ENCODE assay signal across 8 mouse cellular contexts in genomic region chr10:53397846-53398539, GRCm38 (mm10). TPM values are rescaled to one million over a fixed set of nuclear protein-coding genes. Genes with fewer than 3 reads are reported as not detected.
A peak's percentile ranks its signal among the peaks of the same experiment; 100 is the strongest.
DNase-seq lines count a peak whose midpoint lies in the region; ATAC-seq and TF ChIP-seq lines count a peak whose summit lies in the region.

No protein-coding gene starts in this region.

- DNase-seq in cerebellum, adult 2 months: peak in 1 of 2 experiments; percentile 48
- no peak for DNase-seq in cerebellum, postnatal 36 days
- no peak for DNase-seq in MEL (ENCODE audit: low read depth, low spot score)
- DNase-seq in adrenal gland, postnatal 4 days (ENCODE audit: low spot score in 2 of 2): no peak
- no peak for DNase-seq in left cerebral cortex, postnatal 4 days
- no peak for DNase-seq in kidney, postnatal 36 days

- H3K4me3 ChIP-seq in cerebellum, adult 2 months (replicated peaks; ENCODE audit: insufficient read depth, low read depth, low read length): peak overlapping the region; percentile 25
- H3K4me3 ChIP-seq in MEL (ENCODE audit: control insufficient read depth in 1 of 2, insufficient read depth in 1 of 2, low read depth in 2 of 2, low read length in 2 of 2): no peak overlapping the region

- no peak overlapping the region for H3K27ac ChIP-seq in cerebellum, adult 2 months (ENCODE audit: insufficient read depth, low read length)
- no peak overlapping the region for H3K27ac ChIP-seq in MEL (ENCODE audit: control insufficient read depth, low read depth, low read length)

- no peak for TF ChIP-seq EP300 in MEL (IDR thresholded peaks at IDR 0.05; ENCODE audit: low read depth in 1 of 2, low read length in 2 of 2)

- intact Hi-C loops in left cerebral cortex, postnatal 4 days (cut with DNase I): no loop called here

- H3K27me3 ChIP-seq in cerebellum, adult 2 months (ENCODE audit: control insufficient read depth, insufficient read depth, low read length): no peaks in the 10 kb centered on the region
- no peaks in the 10 kb centered on the region; a peak in 1 of 4 replicates for H3K27me3 ChIP-seq in MEL (ENCODE audit: control insufficient read depth in 1 of 2, insufficient read depth in 2 of 2, low read length in 2 of 2)

- no peaks in the 10 kb centered on the region; a peak in 1 of 4 replicates for H3K36me3 ChIP-seq in MEL (ENCODE audit: control insufficient read depth in 1 of 2, insufficient read depth in 2 of 2, low read length in 2 of 2)

- 25% methylated on average over 10 of the region's 10 CpGs for WGBS in cerebellum, adult 2 months

- H3K9ac ChIP-seq in MEL (ENCODE audit: control insufficient read depth, low read depth, low read length, poor library complexity, severe bottlenecking): 0 out of 2 replicates have a peak overlapping the region, but pooled peaks have one; percentile 2

- peak; percentile 70 to 83 for ATAC-seq in hematopoietic stem cell, adult 5-6 weeks (replicated peaks in 1 of 2; ENCODE audit: insufficient read depth in 1 of 2, low FRiP score in 2 of 2, low TSS enrichment in 1 of 2, low read depth in 1 of 2, poor library complexity in 2 of 2, severe bottlenecking in 2 of 2)
- peak; percentile 79 for ATAC-seq in megakaryocyte, adult 5-6 weeks (ENCODE audit: poor library complexity, severe bottlenecking)

- TF ChIP-seq RAD21 in MEL (IDR thresholded peaks at IDR 0.05; ENCODE audit: low read depth, low read length): no peak

- no peaks in the 10 kb centered on the region for H3K79me2 ChIP-seq in MEL (ENCODE audit: control insufficient read depth, insufficient read depth, low read length, poor library complexity)

- no peak for TF ChIP-seq POLR2A in cerebellum, adult 2 months (IDR thresholded peaks at IDR 0.05; ENCODE audit: borderline replicate concordance, insufficient read depth, low read length)
- TF ChIP-seq POLR2A in MEL (IDR thresholded peaks at IDR 0.05; ENCODE audit: control insufficient read depth in 1 of 2, insufficient read depth in 1 of 2, low read depth in 1 of 2, low read length in 2 of 2, poor library complexity in 1 of 2): no peak

- no peak for TF ChIP-seq CTCF in cerebellum, adult 2 months (IDR thresholded peaks at IDR 0.05; ENCODE audit: borderline replicate concordance, insufficient read depth, low read depth, low read length)
- TF ChIP-seq CTCF in MEL (IDR thresholded peaks at IDR 0.05 in 2 of 3, conservative IDR thresholded peaks at IDR 0.05 in 1 of 3; ENCODE audit: control insufficient read depth in 1 of 3, insufficient read depth in 1 of 3, low read depth in 2 of 3, low read length in 3 of 3, poor library complexity in 1 of 3, severe bottlenecking in 1 of 3): no peak

- no peaks in the 10 kb centered on the region for H3K9me3 ChIP-seq in MEL (replicated peaks; ENCODE audit: insufficient read depth, low read length)

- H3K4me1 ChIP-seq in cerebellum, adult 2 months (ENCODE audit: control insufficient read depth, insufficient read depth, low read length): no peaks in the 10 kb centered on the region; the same call in 1 of the 2 replicates
- H3K4me1 ChIP-seq in MEL (ENCODE audit: control insufficient read depth in 1 of 2, insufficient read depth in 2 of 2, low read length in 2 of 2): peaks cover 0 to 5% of the 10 kb centered on the region in 2 experiments; a peak in 1 of 4 replicates

TF ChIP-seq in MEL, 35 proteins besides CTCF, POLR2A, EP300 and RAD21:
- no peak for TF ChIP-seq ELF1 (IDR thresholded peaks at IDR 0.05; ENCODE audit: low read depth, low read length)
- no peak for TF ChIP-seq TCF12 (IDR thresholded peaks at IDR 0.05; ENCODE audit: low read depth, low read length)
- TF ChIP-seq GATA1 (IDR thresholded peaks at IDR 0.05; ENCODE audit: low read depth, low read length): no peak
- no peak for TF ChIP-seq MEF2A (IDR thresholded peaks at IDR 0.05; ENCODE audit: extremely low read depth, insufficient replicate concordance, low read depth, low read length, poor library complexity, severe bottlenecking)
- TF ChIP-seq MYB (IDR thresholded peaks at IDR 0.05; ENCODE audit: low read depth, low read length): no peak
- no peak for TF ChIP-seq MAFK (IDR thresholded peaks at IDR 0.05; ENCODE audit: borderline replicate concordance, low read depth, low read length)
- no peak for TF ChIP-seq TAL1 (IDR thresholded peaks at IDR 0.05; ENCODE audit: low read length)
- TF ChIP-seq TBP (IDR thresholded peaks at IDR 0.05; ENCODE audit: low read depth, low read length): no peak
- TF ChIP-seq HCFC1 (IDR thresholded peaks at IDR 0.05; ENCODE audit: low read depth, low read length): no peak
- no peak for TF ChIP-seq MAX (IDR thresholded peaks at IDR 0.05; ENCODE audit: low read length)
- TF ChIP-seq MAZ (IDR thresholded peaks at IDR 0.05; ENCODE audit: low read depth, low read length): no peak
- TF ChIP-seq POLR2AphosphoS2 (IDR thresholded peaks at IDR 0.05; ENCODE audit: low read length): no peak
- TF ChIP-seq ZKSCAN1 (IDR thresholded peaks at IDR 0.05; ENCODE audit: low read depth, low read length): no peak
- TF ChIP-seq MYC (IDR thresholded peaks at IDR 0.05; ENCODE audit: low read depth, low read length): no peak

RNA-seq across cellular contexts. Expression of gene Cep85l, which starts 18.2 kb away (rescaled TPM):
- polyA plus RNA-seq in cerebellum, adult 2 months (2012; rRNA removed): 8.9 and 9.5 TPM in 2 replicates
- total RNA-seq in MEL (2012; rRNA removed): 2.1 and 2.2 TPM in 2 replicates
- polyA plus RNA-seq in MEL (2012; ENCODE audit: insufficient read depth in 1 of 2, insufficient read length in 2 of 2, low read depth in 1 of 2, low replicate concordance in 2 of 2, missing spikeins in 1 of 2): 10 to 100 TPM in 1 of 2 experiments, 1 to 10 TPM in 1; 3.0 to 43.1 TPM
- total RNA-seq in hematopoietic stem cell, adult 5-6 weeks (2017): 28.1 and 33.0 TPM in 2 replicates
- total RNA-seq in megakaryocyte, adult 5-6 weeks (2015): 24.1 and 24.6 TPM in 2 replicates
- 32.9 and 33.4 TPM in 2 replicates for total RNA-seq in megakaryocyte, adult 5-6 weeks (2017)
- total RNA-seq in adrenal gland, postnatal 4 days (2021): 10 to 100 TPM; 17.5 to 17.7 TPM
- 10 to 100 TPM; 20.4 to 20.7 TPM for total RNA-seq in left cerebral cortex, postnatal 4 days (2021)
